Mouse (Mus musculus): ENCODE data around the gene Echdc3.

Echdc3 gene

DNA sequence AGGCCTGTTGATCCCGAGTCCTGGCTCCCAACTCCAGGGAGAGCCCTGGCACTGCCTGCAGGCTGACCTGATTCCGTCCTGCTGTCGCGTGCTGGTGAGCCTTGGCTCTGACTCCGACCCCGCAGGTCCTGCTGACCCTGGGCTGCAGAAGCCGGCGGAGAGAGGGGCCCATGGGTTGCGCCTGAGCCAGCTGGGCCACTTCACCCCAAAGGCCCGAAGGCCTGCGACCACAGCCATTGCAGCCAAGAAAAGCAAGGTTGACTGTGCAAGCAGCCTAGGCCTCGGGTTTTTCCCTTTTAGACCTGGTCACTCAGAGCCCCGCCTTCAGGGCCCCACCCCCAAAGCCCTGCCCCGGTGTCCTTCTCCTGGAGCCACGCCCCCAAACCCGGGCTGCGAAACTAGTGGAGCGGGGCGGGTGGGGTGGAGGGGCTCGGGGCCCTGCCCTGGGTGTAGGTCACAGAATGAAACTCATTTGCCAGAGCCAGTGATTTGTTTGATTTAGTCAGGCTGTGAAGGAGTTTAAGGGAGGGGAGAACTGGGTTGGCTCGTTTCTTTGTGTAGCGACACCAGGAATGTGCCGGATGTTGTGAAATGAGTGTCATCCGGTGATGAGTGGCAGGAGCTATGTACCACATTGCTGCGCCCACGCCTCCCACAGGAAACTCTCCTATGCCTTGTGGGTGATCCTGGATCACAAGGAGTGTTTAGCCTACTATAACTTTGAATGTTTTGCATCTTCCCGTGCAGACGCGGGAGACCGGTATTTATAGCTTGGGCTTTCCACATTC is at the start of gene Echdc3:
TSS of gene Echdc3 (minus strand) at position 310 of the 788 bp plus-strand sequence.
- Histone ChIP-seq H3K36me3 (ENCODE audit: control insufficient read depth, insufficient read depth, low read length, poor library complexity, severe bottlenecking) (no peaks in the 10 kb centered on the region), H3K27me3 (ENCODE audit: control insufficient read depth, insufficient read depth, low read length, poor library complexity, severe bottlenecking) (no peaks in the 10 kb centered on the region)
- DNase-seq (ENCODE audit: low read depth, low spot score) = peak; percentile 64

DNA sequence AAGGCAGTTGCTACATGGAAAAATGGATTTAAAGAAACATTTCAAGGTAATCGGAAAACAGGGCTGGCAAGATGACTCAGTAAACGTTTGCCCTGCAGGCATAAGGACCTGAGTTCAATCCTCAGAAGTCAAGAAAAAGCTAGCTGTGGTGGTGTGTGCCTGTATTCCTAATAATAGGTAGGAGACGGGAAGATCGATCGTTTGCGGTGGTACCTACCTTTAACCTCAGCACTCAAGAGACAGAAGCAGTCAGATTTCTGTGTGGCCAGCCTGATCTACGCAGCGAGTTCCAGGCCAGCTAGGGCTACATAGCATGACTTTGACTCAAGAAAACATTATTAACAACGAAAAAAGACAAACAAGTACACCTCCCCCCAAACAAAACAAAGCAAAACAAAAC is 48.9 kb upstream of the Echdc3 start:
- no peak for DNase-seq (ENCODE audit: low read depth, low spot score)
- no peaks in the 10 kb centered on the region for H3K27me3 ChIP-seq (ENCODE audit: control insufficient read depth, insufficient read depth, low read length, poor library complexity, severe bottlenecking)
- no peaks in the 10 kb centered on the region for H3K36me3 ChIP-seq (ENCODE audit: control insufficient read depth, insufficient read depth, low read length, poor library complexity, severe bottlenecking)

GRCm38 (mm10) chr2:6261201-6261672 is 48.4 kb upstream of the Echdc3 start:
- no peaks in the 10 kb centered on the region for H3K36me3 ChIP-seq (ENCODE audit: control insufficient read depth, insufficient read depth, low read length, poor library complexity, severe bottlenecking)
- DNase-seq (ENCODE audit: low read depth, low spot score) = no peak
- no peaks in the 10 kb centered on the region for H3K27me3 ChIP-seq (ENCODE audit: control insufficient read depth, insufficient read depth, low read length, poor library complexity, severe bottlenecking)

- Histone ChIP-seq H3K27me3 (ENCODE audit: control insufficient read depth, insufficient read depth, low read length, poor library complexity, severe bottlenecking) (no peaks in the 10 kb centered on the region), H3K36me3 (ENCODE audit: control insufficient read depth, insufficient read depth, low read length, poor library complexity, severe bottlenecking) (no peaks in the 10 kb centered on the region)
- no peak for DNase-seq (ENCODE audit: low read depth, low spot score)
Measured at GRCm38 (mm10) chr2:6260661-6261060, 47.8 kb upstream of the Echdc3 start.

DNA sequence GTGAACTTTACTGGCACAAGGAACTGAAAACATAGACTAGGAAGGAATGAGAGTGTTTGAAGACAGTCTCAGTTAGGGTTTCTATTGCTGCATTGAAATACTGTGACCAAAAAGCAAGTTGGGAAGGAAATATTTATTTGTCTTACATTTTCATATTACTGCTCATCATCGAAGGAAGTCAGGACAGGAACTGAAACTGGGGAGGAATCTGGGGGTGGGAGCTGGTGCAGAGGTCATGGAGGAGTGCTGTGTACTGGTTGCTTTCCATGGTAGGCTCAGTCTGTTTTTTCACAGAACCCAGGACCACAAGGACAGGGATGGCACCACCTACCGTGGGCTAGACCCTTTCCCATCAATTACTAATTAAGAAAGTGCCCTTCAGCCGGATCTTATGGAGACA is 46.3 kb upstream of the Echdc3 start:
- peak; percentile 70 for DNase-seq (ENCODE audit: low read depth, low spot score)
- H3K27me3 ChIP-seq (ENCODE audit: control insufficient read depth, insufficient read depth, low read length, poor library complexity, severe bottlenecking) = no peaks in the 10 kb centered on the region

GRCm38 (mm10) chr2:6258026-6258425 is 45.2 kb upstream of the Echdc3 start:
- no peak for DNase-seq (ENCODE audit: low read depth, low spot score)
- H3K27me3 ChIP-seq (ENCODE audit: control insufficient read depth, insufficient read depth, low read length, poor library complexity, severe bottlenecking) = no peaks in the 10 kb centered on the region
- no peaks in the 10 kb centered on the region for H3K36me3 ChIP-seq (ENCODE audit: control insufficient read depth, insufficient read depth, low read length, poor library complexity, severe bottlenecking)

More for the DNA sequence above, 46.3 kb upstream of the Echdc3 start:
- H3K36me3 ChIP-seq (ENCODE audit: control insufficient read depth, insufficient read depth, low read length, poor library complexity, severe bottlenecking) = no peaks in the 10 kb centered on the region

GRCm38 (mm10) chr2:6257146-6257545 is 44.3 kb upstream of the Echdc3 start:
- Histone ChIP-seq H3K27me3 (ENCODE audit: control insufficient read depth, insufficient read depth, low read length, poor library complexity, severe bottlenecking) (no peaks in the 10 kb centered on the region), H3K36me3 (ENCODE audit: control insufficient read depth, insufficient read depth, low read length, poor library complexity, severe bottlenecking) (no peaks in the 10 kb centered on the region)
- no peak for DNase-seq (ENCODE audit: low read depth, low spot score)

- DNase-seq (ENCODE audit: low read depth, low spot score) = peak; percentile 91
Measured at GRCm38 (mm10) chr2:6255989-6256841, 43.4 kb upstream of the Echdc3 start.

DNA sequence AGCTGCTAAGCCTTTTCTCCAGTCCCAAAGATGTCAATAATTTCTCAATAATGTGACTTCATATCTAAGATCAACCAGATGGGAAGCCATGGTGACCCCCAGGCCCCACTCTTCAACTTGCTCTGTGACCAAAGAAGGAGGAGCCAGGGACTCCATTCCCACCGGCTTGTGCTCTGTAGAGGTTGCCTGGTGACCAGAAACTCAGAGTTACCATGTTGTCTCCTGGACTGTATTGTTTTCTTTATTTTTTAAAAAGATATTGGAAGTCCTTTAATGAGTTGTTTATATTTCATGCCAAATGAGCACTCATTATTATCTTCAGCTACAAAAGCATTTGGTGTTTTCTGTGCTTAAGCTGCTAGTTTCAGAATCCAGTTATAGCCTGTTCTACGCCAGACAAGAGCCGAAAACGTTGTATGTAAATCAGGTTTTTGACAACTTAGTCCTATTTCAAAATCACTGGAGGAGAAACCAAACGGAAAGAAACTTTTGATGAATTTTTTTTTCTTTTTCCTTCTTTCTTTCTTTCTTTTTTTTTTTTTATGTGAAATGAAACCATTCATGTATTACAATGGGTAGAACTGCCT is 42.7 kb upstream of the Echdc3 start:
- no peaks in the 10 kb centered on the region for H3K36me3 ChIP-seq (ENCODE audit: control insufficient read depth, insufficient read depth, low read length, poor library complexity, severe bottlenecking)
- DNase-seq (ENCODE audit: low read depth, low spot score) = peak; percentile 71
- no peaks in the 10 kb centered on the region for H3K27me3 ChIP-seq (ENCODE audit: control insufficient read depth, insufficient read depth, low read length, poor library complexity, severe bottlenecking)

More at GRCm38 (mm10) chr2:6255989-6256841, 43.4 kb upstream of the Echdc3 start:
- H3K27me3 ChIP-seq (ENCODE audit: control insufficient read depth, insufficient read depth, low read length, poor library complexity, severe bottlenecking) = no peaks in the 10 kb centered on the region
- H3K36me3 ChIP-seq (ENCODE audit: control insufficient read depth, insufficient read depth, low read length, poor library complexity, severe bottlenecking) = no peaks in the 10 kb centered on the region

GRCm38 (mm10) chr2:6252491-6252890 is 39.7 kb upstream of the Echdc3 start:
- no peak for DNase-seq (ENCODE audit: low read depth, low spot score)
- Histone ChIP-seq H3K36me3 (ENCODE audit: control insufficient read depth, insufficient read depth, low read length, poor library complexity, severe bottlenecking) (no peaks in the 10 kb centered on the region), H3K27me3 (ENCODE audit: control insufficient read depth, insufficient read depth, low read length, poor library complexity, severe bottlenecking) (no peaks in the 10 kb centered on the region)

DNA sequence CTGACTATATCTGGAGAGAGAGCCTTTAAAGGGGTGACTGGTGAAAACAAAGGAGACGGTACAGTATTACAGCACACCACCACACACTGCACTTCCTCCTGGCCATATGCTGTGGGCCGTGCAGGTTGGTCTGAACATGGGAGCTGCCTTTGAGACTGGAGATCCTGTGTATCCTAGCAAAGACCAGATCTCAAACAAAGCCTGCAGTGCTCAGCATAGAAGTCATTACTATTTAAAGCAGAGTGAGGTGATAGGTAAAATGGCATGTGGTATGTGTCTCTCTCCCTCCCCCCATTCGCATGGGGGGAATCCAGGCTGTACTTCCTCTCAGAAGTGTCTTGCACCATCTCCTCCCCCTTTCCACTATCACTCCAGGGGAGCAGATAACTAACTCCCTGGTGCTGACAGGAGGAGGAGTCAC is 38.3 kb upstream of the Echdc3 start:
- DNase-seq (ENCODE audit: low read depth, low spot score) = peak; percentile 73
- H3K27me3 ChIP-seq (ENCODE audit: control insufficient read depth, insufficient read depth, low read length, poor library complexity, severe bottlenecking) = no peaks in the 10 kb centered on the region
- H3K36me3 ChIP-seq (ENCODE audit: control insufficient read depth, insufficient read depth, low read length, poor library complexity, severe bottlenecking) = no peaks in the 10 kb centered on the region

DNA sequence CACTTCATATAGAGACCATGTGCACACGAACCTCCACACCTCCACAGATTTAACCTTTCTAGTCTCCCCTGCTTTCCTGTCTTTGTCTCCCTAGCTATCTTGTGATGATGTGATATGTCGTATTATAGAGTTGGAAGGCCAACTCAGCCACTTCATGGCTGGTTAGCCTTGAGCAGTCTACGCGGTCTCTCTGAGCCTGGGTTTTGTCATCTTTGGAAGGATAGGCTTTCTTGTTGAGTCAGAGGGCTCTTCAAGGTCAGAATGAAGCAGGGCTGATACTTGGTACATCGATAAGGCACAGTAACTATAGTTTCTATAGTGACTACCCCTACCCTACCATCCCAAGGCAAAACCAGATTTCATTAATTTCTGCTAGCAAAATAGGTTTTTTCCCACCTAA is 28.6 kb upstream of the Echdc3 start:
- Histone ChIP-seq H3K27me3 (ENCODE audit: control insufficient read depth, insufficient read depth, low read length, poor library complexity, severe bottlenecking) (no peaks in the 10 kb centered on the region), H3K36me3 (ENCODE audit: control insufficient read depth, insufficient read depth, low read length, poor library complexity, severe bottlenecking) (no peaks in the 10 kb centered on the region)
- DNase-seq (ENCODE audit: low read depth, low spot score) = no peak

GRCm38 (mm10) chr2:6240072-6240471 is 27.2 kb upstream of the Echdc3 start:
- no peak for DNase-seq (ENCODE audit: low read depth, low spot score)
- Histone ChIP-seq H3K27me3 (ENCODE audit: control insufficient read depth, insufficient read depth, low read length, poor library complexity, severe bottlenecking) (no peaks in the 10 kb centered on the region), H3K36me3 (ENCODE audit: control insufficient read depth, insufficient read depth, low read length, poor library complexity, severe bottlenecking) (no peaks in the 10 kb centered on the region)

DNA sequence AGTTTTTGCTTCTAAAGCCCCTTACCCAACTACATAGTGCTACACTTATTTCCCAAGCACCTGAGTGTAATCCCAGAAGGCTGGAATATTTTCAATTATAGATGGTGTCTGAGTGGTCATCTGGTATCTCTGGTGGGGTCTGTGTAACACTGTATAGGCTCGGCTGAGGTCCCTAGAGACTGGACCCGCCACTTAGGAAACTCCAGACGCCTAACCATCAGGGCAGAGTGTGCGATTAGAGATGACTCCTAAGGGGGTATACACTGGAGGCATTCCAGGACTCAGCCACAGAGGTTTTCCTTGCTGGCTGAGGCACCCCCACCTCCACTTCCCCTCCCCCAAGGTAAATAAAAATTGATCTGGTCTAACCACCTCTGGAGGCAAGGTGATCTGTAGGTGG is 26.5 kb upstream of the Echdc3 start:
- Histone ChIP-seq H3K36me3 (ENCODE audit: control insufficient read depth, insufficient read depth, low read length, poor library complexity, severe bottlenecking) (no peaks in the 10 kb centered on the region), H3K27me3 (ENCODE audit: control insufficient read depth, insufficient read depth, low read length, poor library complexity, severe bottlenecking) (no peaks in the 10 kb centered on the region)
- DNase-seq (ENCODE audit: low read depth, low spot score) = no peak

DNA sequence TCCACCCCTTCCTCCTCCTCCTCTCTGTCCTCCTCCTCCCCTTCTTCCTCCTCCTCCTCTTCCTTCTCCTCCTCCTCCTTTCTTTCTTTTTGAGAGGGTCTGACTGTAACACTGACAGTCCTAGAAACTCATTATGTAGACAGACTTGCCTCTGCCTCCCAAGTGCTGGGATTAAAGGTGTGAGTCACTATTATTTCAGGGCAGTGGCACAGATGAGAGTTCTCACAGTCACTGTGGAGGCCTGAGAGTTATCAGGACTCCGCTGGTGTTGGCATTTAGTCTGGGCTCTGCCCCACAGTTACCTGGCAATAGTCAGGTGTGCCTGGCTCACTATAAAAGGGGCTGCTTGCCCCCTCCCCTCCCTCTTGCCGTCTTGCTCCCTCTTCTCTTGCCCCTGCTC is 25.8 kb upstream of the Echdc3 start:
- DNase-seq (ENCODE audit: low read depth, low spot score) = no peak
- H3K36me3 ChIP-seq (ENCODE audit: control insufficient read depth, insufficient read depth, low read length, poor library complexity, severe bottlenecking) = no peaks in the 10 kb centered on the region
- no peaks in the 10 kb centered on the region for H3K27me3 ChIP-seq (ENCODE audit: control insufficient read depth, insufficient read depth, low read length, poor library complexity, severe bottlenecking)
